Mouse (Mus musculus): ENCODE data around the gene Sart1. TPM values are rescaled to one million over a fixed set of nuclear protein-coding genes. Genes with fewer than 3 reads are reported as not detected.

The Sart1 gene
- polyA plus RNA-seq (2012; ENCODE audit: low replicate concordance) = 72.0 and 110 TPM in 2 replicates

GRCm38 (mm10) chr19:5388588-5389242, at the start of gene Sart1:
TSS of gene Sart1 (minus strand) at chr19:5388703.

GRCm38 (mm10) chr19:5424782-5425741, 36.6 kb upstream of the Sart1 start, which contains the start of the genes Drap1 and AI837181:
TSS of gene Drap1 (minus strand) at chr19:5424979.
TSS of gene AI837181 (plus strand) at chr19:5425144.

DNA sequence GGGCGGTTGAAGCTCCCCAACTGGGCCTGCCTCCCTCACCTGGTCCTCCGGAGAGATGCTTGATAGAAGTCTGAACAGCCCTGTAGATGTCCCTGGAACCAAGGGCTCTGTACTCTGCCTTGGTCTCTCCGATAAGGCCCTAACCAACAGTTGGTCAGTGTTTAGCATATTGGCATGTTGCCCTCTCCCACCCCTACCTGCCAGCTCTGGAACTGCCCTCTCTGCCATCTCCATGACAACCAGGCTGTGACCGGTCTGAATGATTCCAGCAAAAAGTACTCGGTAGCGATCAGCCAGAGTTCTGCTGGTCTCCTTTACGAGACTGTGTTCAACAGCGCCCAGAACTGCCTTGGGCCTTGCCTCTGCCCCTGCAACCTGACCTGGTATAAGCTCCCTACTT, 13.8 kb upstream of the Sart1 start, which contains the start of gene Tsga10ip:
Tsga10ip (minus strand) TSS at position 234 of the 400 bp plus-strand sequence.

DNA sequence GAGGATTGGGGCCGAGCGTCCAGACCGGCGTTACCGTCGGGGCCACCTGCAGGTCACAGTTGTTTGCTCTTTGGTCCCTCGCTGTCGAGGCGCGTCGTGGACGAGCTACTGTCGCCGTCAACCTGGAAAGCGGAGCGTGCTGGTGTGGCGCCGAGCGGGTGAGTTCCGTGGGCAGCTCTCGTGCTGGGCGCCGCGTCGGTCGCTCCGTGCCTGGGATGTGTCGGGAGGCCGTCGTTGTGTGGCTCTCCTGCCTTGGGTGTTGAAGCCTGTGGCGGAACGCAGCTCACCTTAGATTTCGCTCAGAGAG, 21.5 kb downstream of the Sart1 start, which contains the start of gene Banf1:
Banf1 (minus strand) TSS at position 116 of the 307 bp plus-strand sequence.

GRCm38 (mm10) chr19:5366175-5367052, 22.1 kb downstream of the Sart1 start, which contains the start of gene Eif1ad:
TSS of gene Eif1ad (plus strand) at chr19:5366741.

GRCm38 (mm10) chr19:5349502-5349873, 39.0 kb downstream of the Sart1 start, which contains the start of gene Cst6:
TSS of gene Cst6 (minus strand) at chr19:5349574.

DNA sequence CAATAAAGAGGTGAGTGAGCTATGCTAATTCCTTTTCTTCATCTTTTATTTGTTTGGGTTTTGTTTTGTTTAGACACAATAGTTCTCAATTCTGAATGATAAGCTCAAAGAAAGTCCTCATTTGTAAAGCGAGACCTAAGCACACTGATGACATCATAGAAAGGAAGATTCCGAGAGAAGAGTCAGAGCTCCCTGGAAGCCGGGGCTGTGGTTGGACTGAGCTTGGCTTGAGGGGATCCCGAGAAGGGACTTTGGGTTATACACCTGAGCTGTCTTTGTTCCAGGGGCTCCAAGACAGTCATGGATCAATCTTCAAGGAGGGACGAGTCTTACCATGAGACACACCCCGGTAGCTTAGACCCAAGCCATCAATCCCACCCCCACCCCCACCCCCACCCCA, 53.1 kb downstream of the Sart1 start, which contains the start of gene Catsper1:
Catsper1 (plus strand) TSS at position 301 of the 400 bp plus-strand sequence.

Other genes with a start within 250 kb of the Sart1 start
- 116 and 125 TPM in 2 replicates for gene Pacs1, start 115.6 kb downstream of the Sart1 start, polyA plus RNA-seq (2012; ENCODE audit: low replicate concordance)
- 314 and 709 TPM in 2 replicates for gene Sf3b2, start 93.2 kb downstream of the Sart1 start, polyA plus RNA-seq (2012; ENCODE audit: low replicate concordance)
- gene Gal3st3, start 90.4 kb downstream of the Sart1 start, polyA plus RNA-seq (2012; ENCODE audit: low replicate concordance) = 0.16 and 0.23 TPM in 2 replicates
- not detected in 2 replicates for gene Catsper1, start 53.0 kb downstream of the Sart1 start, polyA plus RNA-seq (2012; ENCODE audit: low replicate concordance)
- not detected in 2 replicates for gene Cst6, start 39.1 kb downstream of the Sart1 start, polyA plus RNA-seq (2012; ENCODE audit: low replicate concordance)
- gene Eif1ad, start 22.0 kb downstream of the Sart1 start, polyA plus RNA-seq (2012; ENCODE audit: low replicate concordance) = 27.6 and 41.9 TPM in 2 replicates
- gene Banf1, start 21.5 kb downstream of the Sart1 start, polyA plus RNA-seq (2012; ENCODE audit: low replicate concordance) = 57.6 and 104 TPM in 2 replicates
- gene Tsga10ip, start 13.8 kb upstream of the Sart1 start, polyA plus RNA-seq (2012; ENCODE audit: low replicate concordance) = not detected in 2 replicates
- gene Drap1, start 36.3 kb upstream of the Sart1 start, polyA plus RNA-seq (2012; ENCODE audit: low replicate concordance) = 179 and 311 TPM in 2 replicates
- 69.5 and 77.3 TPM in 2 replicates for gene AI837181, start 36.4 kb upstream of the Sart1 start, polyA plus RNA-seq (2012; ENCODE audit: low replicate concordance)
- 22.9 and 39.9 TPM in 2 replicates for gene Fosl1, start 58.8 kb upstream of the Sart1 start, polyA plus RNA-seq (2012; ENCODE audit: low replicate concordance)
- gene Ccdc85b, start 69.2 kb upstream of the Sart1 start, polyA plus RNA-seq (2012; ENCODE audit: low replicate concordance) = 11.4 and 13.8 TPM in 2 replicates
- gene Fibp, start 71.9 kb upstream of the Sart1 start, polyA plus RNA-seq (2012; ENCODE audit: low replicate concordance) = 11.1 and 197 TPM in 2 replicates
- 0.34 and 1.2 TPM in 2 replicates for gene Ctsw, start 79.8 kb upstream of the Sart1 start, polyA plus RNA-seq (2012; ENCODE audit: low replicate concordance)
- gene Efemp2, start 85.3 kb upstream of the Sart1 start, polyA plus RNA-seq (2012; ENCODE audit: low replicate concordance) = 0.91 and 1.5 TPM in 2 replicates
- 58.4 and 60.0 TPM in 2 replicates for gene Mus81, start 99.7 kb upstream of the Sart1 start, polyA plus RNA-seq (2012; ENCODE audit: low replicate concordance)
- 2,530 and 3,476 TPM in 2 replicates for gene Cfl1, start 101.8 kb upstream of the Sart1 start, polyA plus RNA-seq (2012; ENCODE audit: low replicate concordance)
- gene 1700020D05Rik, start 115.1 kb upstream of the Sart1 start, polyA plus RNA-seq (2012; ENCODE audit: low replicate concordance) = 0.35 and 0.47 TPM in 2 replicates
- 4.1 and 8.2 TPM in 2 replicates for gene Snx32, start 121.8 kb upstream of the Sart1 start, polyA plus RNA-seq (2012; ENCODE audit: low replicate concordance)
- not detected in 2 replicates for gene Ovol1, start 171.9 kb upstream of the Sart1 start, polyA plus RNA-seq (2012; ENCODE audit: low replicate concordance)
- gene Ap5b1, start 179.3 kb upstream of the Sart1 start, polyA plus RNA-seq (2012; ENCODE audit: low replicate concordance) = 16.9 and 32.7 TPM in 2 replicates
- gene Rnaseh2c, start 213.2 kb upstream of the Sart1 start, polyA plus RNA-seq (2012; ENCODE audit: low replicate concordance) = 248 and 435 TPM in 2 replicates
- 46.4 and 73.1 TPM in 2 replicates for gene Kat5, start 221.5 kb upstream of the Sart1 start, polyA plus RNA-seq (2012; ENCODE audit: low replicate concordance)
- 61.2 and 268 TPM in 2 replicates for gene Rela, start 248.8 kb upstream of the Sart1 start, polyA plus RNA-seq (2012; ENCODE audit: low replicate concordance)